Comparison of ENCODE assay signal across 20 mouse cellular contexts in the genomic region with DNA sequence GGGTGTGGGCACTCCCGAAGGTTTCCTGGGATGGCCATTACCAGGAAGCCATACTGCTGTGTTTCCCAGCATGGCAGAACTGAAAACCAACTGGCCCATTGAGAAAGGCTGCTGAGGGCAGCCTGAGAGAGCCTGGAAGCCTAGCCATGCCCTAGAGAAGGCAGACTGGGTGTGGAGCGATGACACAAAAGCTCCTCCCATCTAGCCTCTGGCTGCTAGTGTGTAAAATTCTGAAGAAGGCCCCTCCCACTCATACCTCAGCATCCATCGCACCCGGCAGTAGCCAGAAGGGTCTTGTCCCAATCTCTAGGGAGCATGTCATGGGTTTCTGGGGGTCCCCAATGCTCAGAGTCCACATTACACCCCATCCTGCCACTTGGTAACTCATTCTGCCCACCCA. TPM values are rescaled to one million over a fixed set of nuclear protein-coding genes. Genes with fewer than 3 reads are reported as not detected.
"Had no signal": no experiment of that assay in that cellular context is flagged by ENCODE, and none has a peak within 500 bp of the region (broad histone marks: within the 10 kb centered on the region; RNA-seq: fewer than 3 reads in every experiment).

No protein-coding gene starts in this region.

- ATAC-seq: midbrain, embryonic 15.5 days had no signal

- H3K27ac ChIP-seq: limb, embryonic 12.5 days; liver, embryonic 14.5 days; midbrain, embryonic 15.5 days; neural tube, embryonic 12.5 days had no signal

- H3K4me2 ChIP-seq: lung, embryonic 14.5 days; midbrain, embryonic 11.5 days; midbrain, embryonic 15.5 days; neural tube, embryonic 12.5 days had no signal

- H3K9ac ChIP-seq: limb, embryonic 12.5 days; liver, embryonic 14.5 days; lung, embryonic 14.5 days; midbrain, embryonic 15.5 days; neural tube, embryonic 12.5 days had no signal

- H3K36me3 ChIP-seq: midbrain, embryonic 15.5 days had no signal

- H3K9me3 ChIP-seq: limb, embryonic 12.5 days; midbrain, embryonic 15.5 days; neural tube, embryonic 12.5 days had no signal

- H3K27me3 ChIP-seq: limb, embryonic 12.5 days; midbrain, embryonic 15.5 days; neural tube, embryonic 12.5 days had no signal

- H3K4me3 ChIP-seq: limb, embryonic 12.5 days; midbrain, embryonic 15.5 days; neural tube, embryonic 12.5 days had no signal

- DNase-seq: kidney, adult 11 months; kidney, postnatal 36 days; layer of hippocampus, adult 9-11 months; liver; lung, embryonic 14.5 days; lung, postnatal 14 days; thymus, adult 18-20 months; thymus, postnatal 14 days had no signal

RNA-seq across cellular contexts. Expression of gene Mrgprf, which starts 19.2 kb away (rescaled TPM):
- total RNA-seq: megakaryocyte progenitor cell, adult 5-6 weeks; monocyte, adult 5-6 weeks; neutrophil, adult 5-6 weeks had no signal

RNA-seq across cellular contexts. Expression of gene Mrgprd, which starts 33.2 kb away (rescaled TPM):
- total RNA-seq: layer of hippocampus, adult 18-20 months; left cerebral cortex, postnatal 36 days; megakaryocyte progenitor cell, adult 5-6 weeks; monocyte, adult 5-6 weeks; neutrophil, adult 5-6 weeks had no signal
- polyA plus RNA-seq: kidney, embryonic 16.5 days; limb, embryonic 12.5 days; liver, embryonic 14.5 days; midbrain, embryonic 11.5 days; midbrain, embryonic 15.5 days; stomach, embryonic 14.5 days had no signal
